Mouse (Mus musculus): Measurements from ENCODE around the gene I0C0044D17Rik. TPM values are rescaled to one million over a fixed set of nuclear protein-coding genes. Genes with fewer than 3 reads are reported as not detected.
"Not testable (repeated sequence)": the region's sequence is repeated elsewhere in the genome, so short reads cannot be mapped to it uniquely, and the experiment has no call there.

The I0C0044D17Rik gene
- polyA plus RNA-seq, 2 experiments: not detected

DNA sequence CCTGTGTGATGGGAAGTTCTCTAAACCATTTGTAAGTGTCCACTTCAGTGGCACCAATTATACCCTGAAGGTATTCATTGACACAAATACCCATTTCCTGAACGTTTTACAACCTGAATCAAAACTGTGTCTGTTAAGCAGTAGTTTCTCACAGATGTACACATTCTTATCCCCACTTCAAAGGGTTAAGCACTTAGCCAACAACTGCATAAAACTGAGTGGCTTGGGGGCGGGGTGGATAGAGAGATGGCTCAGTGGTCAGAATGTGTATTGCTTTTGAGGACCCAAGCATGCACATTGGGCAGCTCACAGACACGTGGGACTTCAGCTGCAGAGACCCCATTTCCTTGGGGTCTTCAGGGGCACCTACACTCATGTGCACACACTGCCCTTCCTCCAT, 22.8 kb upstream of the I0C0044D17Rik start:
- H3K4me2 ChIP-seq (ENCODE audit: low read depth): no peak overlapping the region
- DNase-seq (ENCODE audit: low read depth in 3 of 3, low spot score in 3 of 3) (no peak), ATAC-seq (ENCODE audit: insufficient read depth) (no peak)
- no peaks in the 10 kb centered on the region for H3K9me3 ChIP-seq (ENCODE audit: control insufficient read depth, low read length)
- no peak for TF ChIP-seq CTCF (IDR thresholded peaks at IDR 0.05; ENCODE audit: low read depth)
- TF ChIP-seq EP300 (IDR thresholded peaks at IDR 0.05; ENCODE audit: low read depth): no peak
- H3K36me3 ChIP-seq (replicated peaks; ENCODE audit: control insufficient read depth, insufficient read depth, low read depth): no peaks in the 10 kb centered on the region
- H3K4me1 ChIP-seq (replicated peaks; ENCODE audit: control insufficient read depth in 2 of 2, insufficient read depth in 2 of 2, low read length in 1 of 2): no peaks in the 10 kb centered on the region
- H3K4me3 ChIP-seq (ENCODE audit: insufficient read depth in 1 of 2, low read depth in 2 of 2, low read length in 2 of 2): no peak overlapping the region
- no peaks in the 10 kb centered on the region for H3K27me3 ChIP-seq (ENCODE audit: control insufficient read depth, insufficient read depth, low read length)
- no peak overlapping the region for H3K9ac ChIP-seq (replicated peaks)
- 47% methylated on average over 3 of the region's 3 CpGs for WGBS (ENCODE audit: insufficient replicate concordance)
- H3K27ac ChIP-seq: no peak overlapping the region

GRCm38 (mm10) chr4:98845687-98846125, 22.1 kb upstream of the I0C0044D17Rik start:
- 60% methylated on average over 8 of the region's 8 CpGs for WGBS (ENCODE audit: insufficient replicate concordance)
- ATAC-seq (ENCODE audit: insufficient read depth): no peak

DNA sequence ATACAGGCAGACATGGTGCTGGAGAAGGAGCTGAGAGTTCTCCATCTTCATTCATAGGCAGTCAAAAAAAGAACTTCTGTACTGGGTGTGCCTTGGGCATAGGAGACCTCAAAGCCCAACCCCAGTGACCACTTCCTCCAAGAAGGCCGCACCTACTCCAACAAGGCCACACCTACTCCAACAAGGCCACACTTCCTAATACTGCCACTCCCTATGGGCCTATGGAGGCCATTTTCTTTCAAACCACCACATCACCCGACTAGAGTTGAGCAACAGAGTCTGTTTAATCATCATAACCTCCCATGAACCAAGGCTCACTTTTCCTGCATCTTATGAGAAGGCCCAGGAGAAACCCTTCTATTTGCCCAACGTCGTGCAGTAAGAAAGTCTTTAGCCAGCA, 21.6 kb upstream of the I0C0044D17Rik start:
- ATAC-seq (ENCODE audit: insufficient read depth) (no peak), DNase-seq (ENCODE audit: low read depth in 3 of 3, low spot score in 3 of 3) (no peak)
- 60% methylated on average over 4 of the region's 4 CpGs for WGBS (ENCODE audit: insufficient replicate concordance)
- H3K36me3 ChIP-seq (replicated peaks; ENCODE audit: control insufficient read depth, insufficient read depth, low read depth): no peaks in the 10 kb centered on the region
- no peak overlapping the region for H3K9ac ChIP-seq (replicated peaks)
- no peak overlapping the region for H3K4me3 ChIP-seq (ENCODE audit: insufficient read depth in 1 of 2, low read depth in 2 of 2, low read length in 2 of 2)
- H3K9me3 ChIP-seq (ENCODE audit: control insufficient read depth, low read length): no peaks in the 10 kb centered on the region
- H3K4me1 ChIP-seq (replicated peaks; ENCODE audit: control insufficient read depth in 2 of 2, insufficient read depth in 2 of 2, low read length in 1 of 2): no peaks in the 10 kb centered on the region
- TF ChIP-seq CTCF (IDR thresholded peaks at IDR 0.05; ENCODE audit: low read depth) (no peak), EP300 (IDR thresholded peaks at IDR 0.05; ENCODE audit: low read depth) (no peak)
- H3K27ac ChIP-seq: no peak overlapping the region
- H3K4me2 ChIP-seq (ENCODE audit: low read depth): no peak overlapping the region
- H3K27me3 ChIP-seq (ENCODE audit: control insufficient read depth, insufficient read depth, low read length): no peaks in the 10 kb centered on the region

More at GRCm38 (mm10) chr4:98845687-98846125, 22.1 kb upstream of the I0C0044D17Rik start:
- no peak overlapping the region for H3K4me3 ChIP-seq (ENCODE audit: insufficient read depth in 1 of 2, low read depth in 2 of 2, low read length in 2 of 2)
- no peak overlapping the region for H3K27ac ChIP-seq
- no peak overlapping the region for H3K9ac ChIP-seq (replicated peaks)
- H3K4me2 ChIP-seq (ENCODE audit: low read depth): no peak overlapping the region
- no peaks in the 10 kb centered on the region for H3K36me3 ChIP-seq (replicated peaks; ENCODE audit: control insufficient read depth, insufficient read depth, low read depth)
- TF ChIP-seq EP300 (IDR thresholded peaks at IDR 0.05; ENCODE audit: low read depth) (no peak), CTCF (IDR thresholded peaks at IDR 0.05; ENCODE audit: low read depth) (no peak)
- H3K9me3 ChIP-seq (ENCODE audit: control insufficient read depth, low read length): no peaks in the 10 kb centered on the region
- H3K4me1 ChIP-seq (replicated peaks; ENCODE audit: control insufficient read depth in 2 of 2, insufficient read depth in 2 of 2, low read length in 1 of 2): no peaks in the 10 kb centered on the region
- DNase-seq (ENCODE audit: low read depth in 3 of 3, low spot score in 3 of 3): no peak
- H3K27me3 ChIP-seq (ENCODE audit: control insufficient read depth, insufficient read depth, low read length): no peaks in the 10 kb centered on the region

- no peak overlapping the region for H3K9ac ChIP-seq (replicated peaks)
- no peaks in the 10 kb centered on the region for H3K36me3 ChIP-seq (replicated peaks; ENCODE audit: control insufficient read depth, insufficient read depth, low read depth)
- H3K27ac ChIP-seq: no peak overlapping the region
- H3K27me3 ChIP-seq (ENCODE audit: control insufficient read depth, insufficient read depth, low read length): no peaks in the 10 kb centered on the region
- 56% methylated on average over 7 of the region's 7 CpGs for WGBS (ENCODE audit: insufficient replicate concordance)
- H3K4me1 ChIP-seq (replicated peaks; ENCODE audit: control insufficient read depth in 2 of 2, insufficient read depth in 2 of 2, low read length in 1 of 2): no peaks in the 10 kb centered on the region
- no peak for ATAC-seq (ENCODE audit: insufficient read depth)
- H3K9me3 ChIP-seq (ENCODE audit: control insufficient read depth, low read length): no peaks in the 10 kb centered on the region
- no peak for DNase-seq (ENCODE audit: low read depth in 3 of 3, low spot score in 3 of 3)
- TF ChIP-seq CTCF (IDR thresholded peaks at IDR 0.05; ENCODE audit: low read depth) (no peak), EP300 (IDR thresholded peaks at IDR 0.05; ENCODE audit: low read depth) (no peak)
- no peak overlapping the region for H3K4me2 ChIP-seq (ENCODE audit: low read depth)
- H3K4me3 ChIP-seq (ENCODE audit: insufficient read depth in 1 of 2, low read depth in 2 of 2, low read length in 2 of 2): no peak overlapping the region
These were observed 20.4 kb upstream of the I0C0044D17Rik start for GRCm38 (mm10) chr4:98843906-98844597.

GRCm38 (mm10) chr4:98841251-98841650, 17.6 kb upstream of the I0C0044D17Rik start:
- ATAC-seq (ENCODE audit: insufficient read depth); H3K9ac ChIP-seq (replicated peaks); H3K27me3 ChIP-seq (ENCODE audit: control insufficient read depth, insufficient read depth, low read length); H3K4me1 ChIP-seq (replicated peaks; ENCODE audit: control insufficient read depth in 2 of 2, insufficient read depth in 2 of 2, low read length in 1 of 2); H3K36me3 ChIP-seq (replicated peaks; ENCODE audit: control insufficient read depth, insufficient read depth, low read depth); H3K4me3 ChIP-seq (ENCODE audit: insufficient read depth in 1 of 2, low read depth in 2 of 2, low read length in 2 of 2); H3K4me2 ChIP-seq (ENCODE audit: low read depth); DNase-seq (ENCODE audit: low read depth in 3 of 3, low spot score in 3 of 3); H3K9me3 ChIP-seq (ENCODE audit: control insufficient read depth, low read length); H3K27ac ChIP-seq: not testable (repeated sequence)
- 81% methylated on average over 6 of the region's 6 CpGs for WGBS (ENCODE audit: insufficient replicate concordance)

All from liver, embryonic 14.5 days (tissue).